Mouse (Mus musculus): ENCODE measurements around the gene Zcchc17.

Gene Zcchc17

DNA sequence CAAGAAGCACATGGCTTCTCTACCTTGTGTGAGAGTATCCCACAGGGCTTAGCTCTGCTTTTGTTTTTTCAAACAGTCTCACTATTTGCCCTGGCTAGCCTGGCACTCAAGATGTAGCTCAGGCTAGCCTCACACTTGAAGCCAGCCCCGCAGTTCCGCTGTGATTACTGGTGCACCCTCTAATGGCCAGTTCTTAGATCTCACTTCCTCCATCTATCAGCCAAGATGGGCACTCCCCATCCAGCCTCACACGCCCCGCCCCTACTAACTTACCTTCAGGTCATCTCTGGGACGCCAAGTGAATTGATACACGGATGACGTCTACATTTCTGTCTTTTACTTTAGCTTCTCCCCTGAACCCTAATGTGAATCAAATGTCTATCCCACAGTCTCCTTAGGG, 40.2 kb downstream of the Zcchc17 start:
- intact Hi-C loops (cut with DNase I): no loop called here

DNA sequence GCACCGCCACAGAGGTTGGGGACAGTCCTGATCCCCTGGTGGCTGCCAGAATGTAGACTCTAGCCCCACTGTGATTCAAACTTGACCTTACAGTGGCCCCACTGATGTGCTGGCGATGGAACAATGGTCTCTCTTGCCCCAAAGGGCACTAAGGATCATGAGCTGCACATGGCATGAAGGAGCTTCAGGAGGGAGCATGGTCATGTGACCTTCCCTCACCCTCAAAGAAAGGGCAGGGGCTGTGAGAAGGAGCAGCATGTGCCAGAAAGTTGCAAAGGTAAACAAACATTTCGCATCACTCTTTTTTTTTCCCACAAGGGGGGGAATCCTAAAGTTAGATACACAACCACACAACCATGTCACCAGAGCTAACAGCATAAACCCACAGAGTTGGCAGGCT, 41.6 kb downstream of the Zcchc17 start:
- intact Hi-C loops (cut with DNase I): no loop called here

DNA sequence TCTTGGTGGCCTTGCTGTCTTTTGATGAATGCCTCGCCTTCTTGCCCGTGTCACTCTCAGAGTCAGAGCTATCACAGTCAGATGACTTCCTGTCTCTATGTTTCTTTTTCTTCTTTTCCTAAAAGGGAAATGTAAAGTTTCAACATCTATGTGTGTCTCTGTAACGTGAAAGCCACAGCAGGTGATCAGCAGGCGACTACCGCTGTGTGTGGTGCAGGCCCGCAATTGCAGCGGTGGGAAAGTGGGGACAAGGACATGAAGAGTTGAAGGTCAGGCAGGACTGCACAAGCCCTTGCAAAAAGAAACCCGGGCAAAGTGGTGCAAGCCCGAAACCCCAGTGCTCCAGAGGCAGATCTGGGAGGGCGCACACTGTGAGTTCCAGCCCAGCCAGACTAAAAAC, 43.1 kb downstream of the Zcchc17 start:
- intact Hi-C loops (cut with DNase I): no loop called here

DNA sequence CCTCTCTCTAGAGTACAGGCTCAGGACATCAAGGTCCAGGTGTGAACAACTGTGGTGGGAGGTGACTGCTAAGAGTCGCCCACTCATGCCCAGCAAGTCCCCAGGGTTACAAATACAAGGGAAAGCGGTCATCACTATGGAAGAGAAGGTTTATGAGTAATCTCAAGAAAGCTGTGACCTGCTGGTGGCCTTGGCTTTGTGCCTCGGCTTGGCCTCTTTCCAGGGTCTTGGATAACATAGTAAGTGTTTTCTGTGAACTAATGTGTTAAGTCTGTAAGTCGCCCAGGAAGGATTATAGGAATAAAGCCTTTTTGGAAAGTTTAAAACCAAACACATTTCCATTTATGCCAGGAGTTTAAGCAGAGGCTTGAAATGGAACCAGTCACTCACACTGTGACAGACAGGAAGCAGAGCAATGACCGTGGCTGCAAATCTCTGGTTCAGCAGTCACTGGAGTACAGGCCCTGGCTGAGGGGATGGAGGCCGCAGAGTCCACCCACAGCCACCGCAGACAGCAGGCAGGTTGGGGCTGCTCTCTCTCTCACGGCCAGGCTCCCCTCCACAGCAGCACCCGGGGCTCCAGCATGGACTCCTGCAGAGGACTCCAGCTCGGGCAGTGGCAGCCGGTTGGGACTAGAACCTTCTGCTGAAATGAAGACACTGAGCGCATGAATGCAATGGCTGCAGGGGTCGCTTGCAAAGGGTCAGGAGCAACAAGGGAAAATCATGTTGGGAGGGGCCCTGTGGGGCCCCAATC, 43.8 kb downstream of the Zcchc17 start:
- intact Hi-C loops (cut with DNase I): no loop called here

DNA sequence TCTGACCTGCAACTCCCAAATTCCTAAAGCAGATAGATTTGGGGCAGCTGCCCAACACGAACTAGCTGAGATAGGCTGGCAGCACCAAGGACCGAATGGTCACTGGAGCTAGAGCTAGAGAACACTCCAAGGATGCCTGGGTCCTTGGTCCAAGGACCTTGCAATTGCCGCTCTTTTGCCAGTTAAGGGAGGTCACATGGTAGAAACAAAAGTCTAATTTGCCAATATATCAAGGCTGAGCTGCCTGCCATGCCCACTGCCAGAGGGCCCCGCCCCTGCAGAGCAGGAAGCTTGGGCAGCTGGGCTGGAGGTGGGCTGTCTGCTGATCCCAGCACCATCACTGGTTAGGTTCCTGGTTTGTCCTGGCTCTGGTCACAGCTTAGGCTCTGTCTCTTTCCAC, 46.2 kb downstream of the Zcchc17 start:
- intact Hi-C loops (cut with DNase I): no loop called here

DNA sequence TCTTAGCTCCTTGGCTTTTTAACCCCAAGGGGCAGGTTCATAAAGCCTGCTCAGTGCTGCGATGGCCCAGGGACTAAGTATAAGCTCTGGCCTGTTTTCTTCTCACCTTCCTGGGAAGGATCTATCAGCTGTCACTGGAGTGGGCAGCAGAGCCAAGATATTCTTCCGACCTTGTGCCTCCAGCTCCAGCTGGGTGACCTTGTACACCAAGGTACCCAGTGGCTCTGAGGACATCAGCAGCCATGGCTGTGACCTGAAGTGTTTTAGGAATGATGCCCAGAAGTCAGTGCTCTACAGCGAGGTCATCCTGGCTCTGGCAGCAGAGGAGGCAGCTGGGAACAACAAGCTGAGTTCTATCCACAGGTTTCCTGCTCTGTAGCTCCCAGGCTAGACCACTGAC, 47.2 kb downstream of the Zcchc17 start:
- intact Hi-C loops (cut with DNase I): no loop called here

DNA sequence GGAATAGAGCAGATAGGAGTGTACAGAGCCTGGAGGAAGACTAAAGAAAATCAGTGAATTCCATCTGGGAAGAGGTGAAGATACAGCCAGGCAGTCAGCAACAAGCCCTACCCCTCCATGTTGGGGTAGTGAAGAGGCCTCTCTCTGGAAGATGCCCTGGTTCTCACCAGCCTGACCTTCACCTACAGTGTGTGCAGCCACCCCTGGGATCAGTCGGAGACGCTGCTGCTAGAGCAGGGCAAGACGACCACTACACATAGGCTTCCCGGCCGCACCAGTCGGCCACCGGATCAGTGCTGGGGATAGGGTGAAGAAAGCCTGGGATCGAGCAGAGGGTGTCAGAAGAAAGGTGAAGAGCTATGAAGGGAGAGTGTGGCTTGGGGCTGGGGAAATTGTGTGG, 50.5 kb downstream of the Zcchc17 start:
- intact Hi-C loops (cut with DNase I): no loop called here

DNA sequence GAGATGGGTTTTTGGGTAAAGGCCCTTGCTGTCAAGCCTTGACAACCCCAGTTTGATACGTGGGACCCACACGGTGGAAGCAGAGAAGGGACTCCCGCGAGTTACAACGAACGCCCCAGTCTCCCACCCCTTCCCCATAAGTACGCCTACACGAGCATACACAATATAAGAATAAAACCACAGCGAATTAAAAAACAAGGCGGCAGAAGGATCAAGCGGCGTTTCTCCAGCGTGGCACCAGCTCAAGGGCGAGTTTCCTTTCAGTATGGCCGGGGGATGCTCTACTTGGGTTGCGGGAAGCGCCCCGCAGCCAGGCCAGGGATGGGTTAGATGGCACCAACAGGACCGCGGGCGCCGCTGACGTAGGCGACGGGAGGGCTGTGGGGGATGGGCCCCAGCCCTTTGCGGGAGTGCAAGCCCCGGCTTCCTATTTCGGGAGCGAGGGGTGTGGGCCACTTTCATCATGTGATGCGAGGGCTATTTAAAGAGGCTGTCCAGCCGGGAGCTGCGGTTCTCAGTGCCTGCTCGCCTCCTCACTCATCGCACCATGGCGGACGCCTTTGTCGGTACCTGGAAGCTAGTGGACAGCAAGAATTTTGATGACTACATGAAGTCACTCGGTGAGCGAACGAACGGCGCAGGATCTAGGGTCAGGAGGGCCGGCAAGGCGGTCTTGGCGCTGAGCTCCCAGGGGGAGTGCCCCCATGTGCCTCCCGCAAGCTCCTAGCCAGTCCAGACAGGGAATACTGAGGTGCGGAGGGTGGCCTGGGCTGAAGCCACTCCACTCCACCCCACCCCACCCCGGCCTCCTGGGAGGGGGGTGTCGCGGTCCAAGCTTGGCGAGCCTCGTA, 51.3 kb downstream of the Zcchc17 start, which contains the start of the genes Fabp3 and Gm10570:
Fabp3 (plus strand) TSS at position 365 of the 851 bp plus-strand sequence.
Gm10570 (minus strand) TSS at position 444 of the 851 bp plus-strand sequence.
- intact Hi-C loops (cut with DNase I): no loop called here

DNA sequence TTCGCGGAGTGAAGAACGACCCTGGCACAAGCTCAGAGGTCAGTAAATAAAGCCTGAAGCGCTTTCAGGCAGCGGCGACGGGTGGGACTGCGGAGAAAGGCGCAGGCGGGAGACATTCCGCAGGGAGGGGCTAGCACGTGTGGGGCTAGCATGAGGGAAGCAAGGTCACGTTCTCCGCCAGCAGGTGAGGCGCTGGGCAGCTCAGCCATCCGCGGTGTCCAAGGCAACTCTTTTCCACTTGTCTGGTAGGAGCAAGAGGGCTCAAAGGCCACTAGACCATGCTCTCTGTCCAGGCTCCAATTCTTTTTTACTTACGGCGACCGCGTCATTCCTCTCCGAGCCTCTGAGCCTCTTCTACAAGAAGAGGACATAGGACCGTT, 51.9 kb downstream of the Zcchc17 start:
- intact Hi-C loops (cut with DNase I): no loop called here

DNA sequence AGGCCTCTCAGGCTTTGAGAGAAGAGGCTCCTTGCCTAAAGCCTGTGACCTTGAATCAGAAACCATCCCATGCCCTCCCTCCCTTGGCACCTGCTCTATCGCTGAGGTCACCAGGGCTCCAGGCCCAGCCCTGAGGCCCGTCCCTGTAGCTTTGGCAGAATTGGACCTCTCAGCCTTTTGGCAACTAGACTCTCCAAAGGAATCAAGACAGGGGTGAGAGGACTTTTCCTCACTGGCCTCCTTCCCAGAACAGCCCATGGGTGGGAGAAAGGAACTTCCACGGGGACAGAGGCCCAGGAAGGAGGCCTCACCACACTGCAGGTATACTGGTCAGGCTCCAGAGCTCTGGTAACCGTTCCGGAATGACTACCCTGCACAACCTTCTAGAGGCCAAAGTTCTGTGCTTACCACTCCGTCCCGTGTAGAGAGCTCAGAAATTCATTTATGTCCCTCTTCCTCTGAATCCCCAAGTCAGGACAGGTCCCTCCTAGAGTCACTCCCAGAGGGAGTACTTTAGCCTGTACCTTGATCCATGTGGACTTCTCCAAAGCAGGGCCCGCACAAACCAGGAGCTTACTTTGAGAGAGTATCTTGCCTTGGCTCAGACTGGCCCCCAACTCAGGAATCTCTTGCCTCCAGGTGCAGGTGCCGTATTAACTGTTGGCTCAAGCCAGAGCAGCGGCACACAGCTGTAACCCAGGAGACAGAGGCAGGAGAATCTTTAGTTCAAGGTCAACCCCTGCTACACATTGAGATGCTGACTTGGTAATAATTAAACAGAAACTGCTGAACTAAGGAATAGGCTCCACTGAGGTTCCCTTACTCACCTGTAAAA, 52.7 kb downstream of the Zcchc17 start:
- intact Hi-C loops (cut with DNase I): no loop called here

DNA sequence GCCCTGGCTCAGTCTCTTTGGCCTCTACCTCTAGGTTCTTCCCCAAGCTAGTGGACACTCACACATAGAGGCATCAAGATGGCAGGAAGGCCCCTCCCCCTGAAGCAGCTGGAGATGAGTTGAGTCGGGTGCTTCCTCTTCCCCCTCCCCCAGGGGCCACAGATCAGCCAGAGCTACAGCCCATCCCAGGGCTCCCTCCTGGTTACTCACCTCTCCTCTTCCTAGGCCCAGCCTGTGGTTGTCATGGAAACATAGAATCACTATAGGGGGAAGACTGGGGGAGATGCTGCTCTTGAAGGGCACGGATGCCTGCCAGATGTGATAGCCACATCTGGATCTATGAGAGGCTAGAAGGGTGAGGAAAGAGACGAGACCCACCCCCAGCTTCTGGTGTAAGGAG, 55.0 kb downstream of the Zcchc17 start:
- intact Hi-C loops (cut with DNase I): no loop called here

DNA sequence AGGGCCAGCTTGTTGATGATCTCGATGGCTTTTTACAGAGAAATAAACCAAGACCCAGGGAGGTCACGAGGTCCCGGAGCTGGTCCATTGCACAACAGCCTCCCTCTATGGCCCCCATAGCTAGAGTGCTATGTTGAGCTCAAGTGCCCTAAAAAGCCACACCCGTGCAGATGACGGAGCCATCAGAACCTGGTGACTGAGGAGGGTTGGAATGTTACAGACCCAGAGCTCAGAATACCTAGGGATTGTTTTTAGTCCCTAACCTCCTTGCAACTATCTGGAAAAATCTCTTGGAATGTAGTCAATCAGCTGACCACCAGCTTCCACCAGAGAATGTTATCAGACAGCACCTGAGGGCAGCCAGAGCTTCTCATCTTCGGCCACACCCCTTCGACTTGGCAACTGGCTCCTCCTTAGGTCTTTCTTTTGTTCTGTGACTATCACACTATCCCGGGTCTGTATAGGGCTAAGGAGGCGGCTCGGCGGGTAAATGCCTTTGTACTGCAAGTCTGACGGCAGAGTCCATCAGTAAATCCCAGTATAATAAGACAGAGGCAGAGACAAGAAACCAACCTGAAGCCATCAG, 57.4 kb downstream of the Zcchc17 start:
- intact Hi-C loops (cut with DNase I): no loop called here

DNA sequence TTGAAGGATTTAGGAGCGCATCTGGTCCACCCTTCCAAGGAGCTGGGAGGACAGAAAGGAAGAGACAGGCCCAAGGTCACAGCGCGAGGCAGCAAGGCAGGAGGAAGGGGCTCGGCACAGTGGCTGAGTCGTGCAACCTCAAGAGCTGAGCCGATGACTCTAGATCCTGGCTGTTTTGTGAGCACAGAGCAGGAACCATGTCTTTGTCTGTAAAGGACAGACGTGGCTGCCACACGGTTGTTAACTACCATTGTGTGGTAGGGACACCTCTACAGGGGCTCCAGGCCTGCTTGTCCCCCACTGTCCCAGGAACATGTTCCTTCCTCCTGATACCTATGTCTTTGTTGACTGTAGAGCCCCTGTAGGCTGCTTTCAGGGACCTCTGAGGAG, 60.1 kb downstream of the Zcchc17 start:
- intact Hi-C loops (cut with DNase I): no loop called here

DNA sequence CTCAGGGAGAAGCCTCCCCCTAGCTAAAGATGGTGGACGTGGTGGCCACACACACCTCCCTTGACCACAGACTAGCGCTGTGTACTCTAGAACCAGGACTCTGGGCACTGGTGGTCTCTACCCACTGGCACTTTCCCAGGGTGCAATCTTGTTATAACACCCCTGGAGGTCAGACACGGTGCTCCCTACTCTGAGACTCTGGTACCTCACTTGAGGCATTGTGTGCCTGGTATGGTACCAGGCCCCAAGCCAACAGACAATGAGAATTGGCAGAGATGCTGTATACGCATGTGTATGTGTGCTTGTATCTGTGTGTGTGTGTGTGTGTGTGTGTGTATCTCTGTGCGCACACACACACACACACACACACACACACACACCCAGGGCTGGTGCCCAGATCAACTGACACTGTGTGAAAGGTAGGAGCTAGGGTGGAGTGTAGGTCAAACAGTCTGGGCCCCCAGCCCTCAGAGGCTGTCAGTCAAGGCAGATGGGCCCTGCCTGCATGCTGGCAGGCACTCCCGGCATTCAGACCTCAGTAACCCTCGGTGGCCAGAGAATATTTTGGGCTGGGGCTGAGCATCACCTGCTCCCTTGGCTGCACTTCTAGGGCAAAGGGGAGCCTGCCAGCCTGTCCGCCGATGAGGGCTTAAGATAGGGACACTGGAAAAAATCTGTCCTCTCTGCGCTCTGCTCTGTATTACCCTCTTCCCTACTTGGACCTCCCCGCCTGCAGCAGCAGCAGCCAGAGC, 60.7 kb downstream of the Zcchc17 start:
- intact Hi-C loops (cut with DNase I): no loop called here

DNA sequence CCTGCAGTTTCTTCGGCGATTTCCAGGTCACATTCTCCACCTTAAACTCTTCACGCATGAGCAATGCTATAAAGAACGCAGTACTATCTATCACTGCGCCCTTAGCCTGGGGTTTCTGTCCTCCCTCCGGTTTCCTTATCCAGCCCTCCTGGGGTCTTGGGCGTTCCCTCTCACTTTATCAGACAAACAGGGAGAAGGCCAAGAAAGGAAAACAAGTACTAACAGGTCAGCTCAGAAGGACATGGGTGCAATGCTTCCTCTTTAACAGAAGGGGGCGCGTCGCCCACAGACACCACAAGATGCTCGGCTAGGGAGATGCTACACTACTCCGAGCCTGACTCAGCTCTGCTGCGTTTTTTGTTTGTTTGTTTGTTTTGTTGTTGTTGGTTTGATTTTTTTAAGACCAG, 62.6 kb downstream of the Zcchc17 start:
- intact Hi-C loops (cut with DNase I): no loop called here

DNA sequence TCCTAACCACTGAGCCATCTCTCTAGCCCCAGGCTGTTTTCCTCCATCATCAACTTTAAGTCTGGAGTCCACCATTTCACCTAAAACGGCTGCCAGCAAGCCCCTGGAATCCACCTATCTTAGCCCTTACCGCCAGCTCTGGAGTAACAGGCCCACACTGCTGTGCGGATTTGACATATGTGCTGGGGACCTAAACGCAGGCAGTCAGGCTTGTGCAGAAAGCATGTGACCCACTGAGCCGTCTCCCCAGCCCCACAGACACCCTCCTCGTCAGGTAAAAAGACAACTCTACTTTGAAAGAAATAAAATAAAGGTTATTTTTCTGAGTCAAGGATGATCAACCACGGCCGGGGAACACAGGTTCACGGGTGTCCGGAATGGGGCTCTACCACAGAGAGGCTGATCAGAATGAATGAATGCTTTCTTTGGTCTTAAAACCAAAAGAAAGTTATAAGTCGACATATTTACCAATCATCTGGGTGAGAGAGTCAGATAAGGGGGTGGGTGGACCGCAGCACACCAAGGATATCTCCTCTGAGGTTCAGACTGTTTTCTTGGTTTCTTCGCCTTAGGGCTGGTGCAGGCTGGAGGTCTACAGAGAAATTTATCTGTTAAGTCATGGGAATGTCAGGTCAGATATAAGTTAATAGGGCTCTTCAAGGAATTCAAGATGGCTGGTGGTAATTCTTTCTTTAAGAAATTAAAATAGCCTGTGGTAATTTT, 63.3 kb downstream of the Zcchc17 start:
- intact Hi-C loops (cut with DNase I): no loop called here

DNA sequence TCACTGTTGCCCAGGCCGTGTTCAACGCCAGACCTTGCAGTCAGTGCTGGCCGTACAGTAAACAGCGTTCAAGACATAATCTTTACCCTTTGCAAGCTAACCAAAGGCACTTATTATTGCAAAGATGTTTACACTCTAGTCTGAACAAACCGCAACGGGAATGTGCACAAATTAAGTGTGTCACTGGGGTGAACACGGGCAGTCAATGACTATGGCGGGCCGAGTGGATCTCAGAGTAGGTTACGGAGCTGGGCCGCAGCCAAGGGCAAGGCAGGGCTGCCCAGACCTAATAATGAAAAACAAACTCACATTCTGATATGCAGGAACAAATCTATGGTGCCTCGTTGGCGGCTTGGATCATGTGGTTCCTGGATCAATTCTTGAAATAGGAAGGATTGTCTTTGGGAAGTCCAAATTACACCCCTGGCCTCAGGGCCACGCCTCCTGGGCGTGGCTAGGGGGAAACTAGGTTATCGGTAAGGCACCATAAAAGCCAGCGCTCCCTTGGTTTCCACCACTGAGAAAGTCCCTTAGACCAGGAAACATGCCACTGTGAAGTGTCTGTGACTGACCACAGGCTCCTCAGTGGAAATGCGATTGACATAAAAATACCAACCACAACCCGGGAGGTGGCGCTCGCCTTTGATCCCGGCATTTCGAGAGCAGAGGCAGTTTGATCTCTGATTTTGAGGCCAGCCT, 64.5 kb downstream of the Zcchc17 start:
- intact Hi-C loops (cut with DNase I): no loop called here

DNA sequence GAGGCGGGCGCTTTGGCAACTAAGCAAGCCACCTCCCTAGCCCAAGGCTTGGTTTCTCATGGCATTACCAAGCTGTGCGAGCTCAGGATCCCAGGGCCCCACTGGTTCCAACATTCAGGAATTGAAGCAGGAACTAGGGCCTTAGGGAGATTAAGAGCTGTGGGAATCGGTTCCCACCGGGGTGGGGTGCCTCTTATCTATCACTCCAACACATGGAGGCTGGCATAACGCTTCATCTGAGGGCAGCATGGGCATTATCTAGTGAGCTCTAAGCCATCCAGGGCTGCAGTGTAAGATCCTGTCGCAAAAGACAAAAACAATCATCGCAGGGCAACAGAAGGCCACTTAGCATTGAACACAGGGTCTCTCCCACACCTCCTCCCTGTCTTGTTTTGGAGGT, 65.2 kb downstream of the Zcchc17 start:
- intact Hi-C loops (cut with DNase I): loop anchor here (5.0 kb wide), 1 partner anchor 97 kb away; no protein-coding TSS in a partner anchor

DNA sequence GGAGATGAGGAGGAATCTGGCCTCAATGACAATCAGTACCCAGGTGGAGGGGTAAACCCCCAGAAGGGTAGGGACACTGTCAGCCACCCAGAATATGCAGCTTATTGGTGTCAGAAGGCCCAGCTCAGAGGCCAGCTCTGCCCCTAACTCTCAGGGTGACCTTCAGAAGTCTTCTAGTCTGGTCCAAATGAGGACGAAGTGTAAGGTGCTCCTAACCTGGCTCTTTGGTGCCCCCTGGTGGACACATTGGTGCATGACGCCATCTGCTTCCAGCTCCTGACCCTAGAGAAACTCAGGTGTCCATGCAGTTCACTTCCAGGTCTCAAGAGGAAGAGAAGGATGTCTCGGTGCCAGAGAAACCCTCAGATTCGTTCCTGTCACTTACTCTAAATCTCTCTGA, 67.5 kb downstream of the Zcchc17 start:
- intact Hi-C loops (cut with DNase I): loop anchor here (1.0 to 5.0 kb wide), 2 partner anchors 28 to 95 kb away; no protein-coding TSS in a partner anchor
